Mouse (Mus musculus) MEL (cell line): ENCODE results near the gene Tbk1. TPM values are rescaled to one million over a fixed set of nuclear protein-coding genes. Genes with fewer than 3 reads are reported as not detected.
A peak's percentile ranks its signal among the peaks of the same experiment; 100 is the strongest.

Experiments
- DNase-seq: peaks from one replicate; pipeline ENCODE4 v3.0.0; 2011; ENCODE audit warnings: low read depth, low spot score
- H3K27ac ChIP-seq: 2 replicates; pipeline ENCODE4 v1.5.1; 2012; ENCODE audit warnings: low read depth, mild to moderate bottlenecking, control low read depth, low read length, moderate library complexity; ENCODE audit not compliant: control insufficient read depth
- H3K27me3 ChIP-seq, 2 experiments: fragments of 150-350 bp in 1 of 2; sonication (generic) in 1 of 2; 2 replicates each; pipeline ENCODE4 v1.6.1; 2012; ENCODE audit warnings: low read length in 2 of 2, mild to moderate bottlenecking in 2 of 2, improper control_type of control experiment in 1 of 2, moderate library complexity in 1 of 2; ENCODE audit not compliant: insufficient read depth in 2 of 2, control insufficient read depth in 1 of 2
- H3K36me3 ChIP-seq, 2 experiments: 2 replicates each; pipeline ENCODE4 v1.6.1; 2012 to 2014; ENCODE audit warnings: low read length in 2 of 2, improper control_type of control experiment in 1 of 2, inconsistent platforms in 1 of 2, mild to moderate bottlenecking in 1 of 2; ENCODE audit not compliant: insufficient read depth in 2 of 2, control insufficient read depth in 1 of 2
- H3K4me1 ChIP-seq, 2 experiments: fragments of 150-350 bp in 1 of 2; sonication (generic) in 1 of 2; 2 replicates each; pipeline ENCODE4 v1.6.1; 2012; ENCODE audit warnings: low read length in 2 of 2, improper control_type of control experiment in 1 of 2, mild to moderate bottlenecking in 1 of 2; ENCODE audit not compliant: insufficient read depth in 2 of 2, control insufficient read depth in 1 of 2
- H3K4me3 ChIP-seq, 2 experiments: fragments of 150-350 bp in 1 of 2; sonication (generic) in 1 of 2; 2 replicates each; pipeline ENCODE4 v1.5.1; 2012; ENCODE audit warnings: low read depth in 2 of 2, low read length in 2 of 2, mild to moderate bottlenecking in 2 of 2, moderate library complexity in 2 of 2, control low read depth in 1 of 2, improper control_type of control experiment in 1 of 2; ENCODE audit not compliant: control insufficient read depth in 1 of 2, insufficient read depth in 1 of 2
- H3K79me2 ChIP-seq: 2 replicates; pipeline ENCODE4 v1.6.1; 2012; ENCODE audit warnings: mild to moderate bottlenecking, low read length, moderate library complexity; ENCODE audit not compliant: control insufficient read depth, poor library complexity, insufficient read depth
- H3K9ac ChIP-seq: 2 replicates; pipeline ENCODE4 v1.6.1; 2012; ENCODE audit warnings: low read depth, mild to moderate bottlenecking, control low read depth, low read length, moderate library complexity; ENCODE audit not compliant: control insufficient read depth, poor library complexity, severe bottlenecking
- H3K9me3 ChIP-seq: fragments of 150-350 bp; sonication (generic); replicated peaks from 2 replicates; pipeline ENCODE4 v1.6.1; 2012; ENCODE audit warnings: mild to moderate bottlenecking, low read length, improper control_type of control experiment, moderate library complexity; ENCODE audit not compliant: insufficient read depth
- BHLHE40 ChIP-seq: IDR thresholded peaks from 2 replicates; pipeline ENCODE4 v1.6.1; 2012; ENCODE audit warnings: low read depth, mild to moderate bottlenecking, inconsistent platforms, low read length, improper control_type of control experiment, borderline replicate concordance
- CHD1 ChIP-seq: IDR thresholded peaks from 2 replicates; pipeline ENCODE4 v1.6.1; 2012; ENCODE audit warnings: low read depth, mild to moderate bottlenecking, inconsistent platforms, low read length, improper control_type of control experiment
- CTCF ChIP-seq, 3 experiments: IDR thresholded peaks in 2 of 3; conservative IDR thresholded peaks in 1 of 3; 2 replicates each; pipeline ENCODE4 v1.5.1; 2011 to 2012; ENCODE audit warnings: low read length in 3 of 3, low read depth in 2 of 3, mild to moderate bottlenecking in 2 of 3, improper control_type of control experiment in 1 of 3, inconsistent platforms in 1 of 3, mixed read lengths in 1 of 3, moderate library complexity in 1 of 3; ENCODE audit not compliant: control insufficient read depth in 1 of 3, insufficient read depth in 1 of 3, poor library complexity in 1 of 3, severe bottlenecking in 1 of 3
- E2F4 ChIP-seq: IDR thresholded peaks from 2 replicates; pipeline ENCODE4 v1.6.1; 2011; ENCODE audit warnings: low read depth, low read length, improper control_type of control experiment, borderline replicate concordance
- ELF1 ChIP-seq: IDR thresholded peaks from 2 replicates; pipeline ENCODE4 v1.6.1; 2014; ENCODE audit warnings: low read depth, mild to moderate bottlenecking, inconsistent platforms, low read length, improper control_type of control experiment, moderate library complexity
- GABPA ChIP-seq: IDR thresholded peaks from 2 replicates; pipeline ENCODE4 v1.6.1; 2012; ENCODE audit warnings: low read depth, mild to moderate bottlenecking, inconsistent platforms, low read length, improper control_type of control experiment, moderate library complexity
- HCFC1 ChIP-seq: IDR thresholded peaks from 2 replicates; pipeline ENCODE4 v1.6.1; 2012; ENCODE audit warnings: low read depth, mild to moderate bottlenecking, inconsistent platforms, low read length, improper control_type of control experiment, moderate library complexity
- JUND ChIP-seq: IDR thresholded peaks from 2 replicates; pipeline ENCODE4 v1.6.1; 2011; ENCODE audit warnings: low read depth, mild to moderate bottlenecking, improper control_type of control experiment, low read length
- KAT2A ChIP-seq: conservative IDR thresholded peaks from 2 replicates; pipeline ENCODE4 v1.6.1; 2012; ENCODE audit warnings: low read depth, low read length, improper control_type of control experiment, inconsistent platforms
- MAFK ChIP-seq: IDR thresholded peaks from 2 replicates; pipeline ENCODE4 v1.6.1; 2011; ENCODE audit warnings: low read depth, mild to moderate bottlenecking, low read length, improper control_type of control experiment, borderline replicate concordance
- MAX ChIP-seq: IDR thresholded peaks from 2 replicates; pipeline ENCODE4 v1.6.1; 2011; ENCODE audit warnings: low read length, improper control_type of control experiment
- MAZ ChIP-seq: IDR thresholded peaks from 2 replicates; pipeline ENCODE4 v1.6.1; 2012; ENCODE audit warnings: low read depth, mild to moderate bottlenecking, inconsistent platforms, low read length, improper control_type of control experiment
- MEF2A ChIP-seq: IDR thresholded peaks from 2 replicates; pipeline ENCODE4 v1.6.1; 2014; ENCODE audit warnings: low read depth, mild to moderate bottlenecking, inconsistent platforms, low read length, improper control_type of control experiment; ENCODE audit not compliant: poor library complexity, insufficient replicate concordance, severe bottlenecking; ENCODE audit errors: extremely low read depth
- MXI1 ChIP-seq: IDR thresholded peaks from 2 replicates; pipeline ENCODE4 v1.6.1; 2011; ENCODE audit warnings: mild to moderate bottlenecking, low read depth, low read length, improper control_type of control experiment
- MYB ChIP-seq: IDR thresholded peaks from 2 replicates; pipeline ENCODE4 v1.6.1; 2011; ENCODE audit warnings: mild to moderate bottlenecking, low read depth, low read length, improper control_type of control experiment
- MYC ChIP-seq: IDR thresholded peaks from 2 replicates; pipeline ENCODE4 v1.6.1; 2011; ENCODE audit warnings: low read depth, mild to moderate bottlenecking, low read length, improper control_type of control experiment, moderate library complexity
- NELFE ChIP-seq: IDR thresholded peaks from 2 replicates; pipeline ENCODE4 v1.6.1; 2011; ENCODE audit warnings: low read depth, low read length, improper control_type of control experiment
- NRF1 ChIP-seq: IDR thresholded peaks from 2 replicates; pipeline ENCODE4 v1.6.1; 2014; ENCODE audit warnings: low read depth, mild to moderate bottlenecking, inconsistent platforms, low read length, improper control_type of control experiment, moderate library complexity; ENCODE audit not compliant: poor library complexity, insufficient read depth, severe bottlenecking
- POLR2A ChIP-seq, 2 experiments: IDR thresholded peaks; 2 replicates each; pipeline ENCODE4 v1.6.1; 2011 to 2012; ENCODE audit warnings: low read length in 2 of 2, mild to moderate bottlenecking in 2 of 2, control low read depth in 1 of 2, improper control_type of control experiment in 1 of 2, low read depth in 1 of 2, moderate library complexity in 1 of 2; ENCODE audit not compliant: control insufficient read depth in 1 of 2, insufficient read depth in 1 of 2, poor library complexity in 1 of 2
- POLR2AphosphoS5 ChIP-seq: IDR thresholded peaks from 2 replicates; pipeline ENCODE4 v1.6.1; 2012; ENCODE audit warnings: low read depth, borderline replicate concordance, mild to moderate bottlenecking, inconsistent platforms, low read length, moderate library complexity, mixed read lengths
- RAD21 ChIP-seq: IDR thresholded peaks from 2 replicates; pipeline ENCODE4 v1.6.1; 2011; ENCODE audit warnings: mild to moderate bottlenecking, low read depth, low read length, improper control_type of control experiment
- SIN3A ChIP-seq: IDR thresholded peaks from 2 replicates; pipeline ENCODE4 v1.6.1; 2012; ENCODE audit warnings: low read length, improper control_type of control experiment, inconsistent platforms
- TBP ChIP-seq: IDR thresholded peaks from 2 replicates; pipeline ENCODE4 v1.8.0; 2011; ENCODE audit warnings: low read depth, low read length, improper control_type of control experiment
- TCF12 ChIP-seq: IDR thresholded peaks from 2 replicates; pipeline ENCODE4 v1.6.1; 2014; ENCODE audit warnings: low read depth, mild to moderate bottlenecking, inconsistent platforms, low read length, improper control_type of control experiment, moderate library complexity
- USF1 ChIP-seq: IDR thresholded peaks from 2 replicates; pipeline ENCODE4 v1.6.1; 2014; ENCODE audit warnings: low read depth, mild to moderate bottlenecking, inconsistent platforms, low read length, improper control_type of control experiment, moderate library complexity
- ZC3H11A ChIP-seq: IDR thresholded peaks from 2 replicates; pipeline ENCODE4 v1.6.1; 2012; ENCODE audit warnings: low read depth, mild to moderate bottlenecking, inconsistent platforms, low read length, improper control_type of control experiment
- ZKSCAN1 ChIP-seq: IDR thresholded peaks from 2 replicates; pipeline ENCODE4 v1.6.1; 2012; ENCODE audit warnings: low read depth, mild to moderate bottlenecking, inconsistent platforms, low read length, improper control_type of control experiment, moderate library complexity
- ZNF384 ChIP-seq: IDR thresholded peaks from 2 replicates; pipeline ENCODE4 v1.6.1; 2012; ENCODE audit warnings: low read depth, mild to moderate bottlenecking, inconsistent platforms, low read length, improper control_type of control experiment
- polyA plus RNA-seq, 2 experiments: library from polyadenylated mRNA; stranded (reverse) in 1 of 2; unstranded in 1 of 2; fragments of >175 nt in 1 of 2; fragments of >200 nt in 1 of 2; gene quantifications; 2 replicates each; pipeline versions ENCODE4 v1.2.1 to v1.2.4; 2012; ENCODE audit warnings: low replicate concordance in 2 of 2, low read depth in 1 of 2; ENCODE audit not compliant: insufficient read length in 2 of 2, insufficient read depth in 1 of 2, missing spikeins in 1 of 2
- total RNA-seq: library from RNA; depleted of rRNA; stranded (reverse); fragments of 300-350 nt; gene quantifications from 2 replicates; pipeline ENCODE4 v1.2.3, GENCODE M21; 2012

The Tbk1 gene
- total and polyA plus RNA-seq, 3 experiments: 18.0 to 31.1 TPM; not detected in 1

DNA sequence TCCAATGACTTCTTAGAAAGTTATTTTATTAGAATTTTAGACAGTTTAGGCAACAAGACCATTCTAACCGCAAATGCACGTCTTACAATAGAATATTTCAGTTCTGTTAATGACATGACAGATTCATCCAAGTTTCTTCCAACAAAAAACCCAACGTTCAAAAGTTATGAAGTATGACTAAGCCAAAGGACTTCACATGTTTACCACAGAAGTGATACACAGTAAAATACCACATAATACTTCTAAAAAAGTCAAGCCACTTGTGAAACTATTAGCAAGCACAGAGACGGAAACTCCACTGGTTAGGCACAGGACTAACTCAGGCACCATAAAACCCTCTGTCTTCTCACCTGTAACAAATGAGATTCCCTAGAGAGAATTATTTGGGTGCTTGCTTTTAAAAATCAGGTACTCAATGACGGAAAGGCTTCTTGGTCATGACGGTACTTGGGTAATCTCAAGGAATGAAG is 819 bp upstream of the Tbk1 start:
- peaks cover 8 to 9% of the 10 kb centered on the region in 2 experiments for H3K4me1 ChIP-seq
- H3K9ac ChIP-seq: peak overlapping the region; percentile 87
- H3K79me2 ChIP-seq: peaks cover 11% of the 10 kb centered on the region
- peaks cover 9 to 13% of the 10 kb centered on the region in 2 experiments for H3K36me3 ChIP-seq
- no peak for DNase-seq
- TF ChIP-seq ZC3H11A: no peak
- 0 out of 2 replicates have a peak, but pooled peaks have one; percentile 65 for TF ChIP-seq CHD1
- no peaks in the 10 kb centered on the region for H3K27me3 ChIP-seq
- peak overlapping the region; percentile 84; the same call in 1 of the 2 replicates for H3K27ac ChIP-seq
- H3K9me3 ChIP-seq: no peaks in the 10 kb centered on the region
- H3K4me3 ChIP-seq: peak overlapping the region; percentile 88 to 100

DNA sequence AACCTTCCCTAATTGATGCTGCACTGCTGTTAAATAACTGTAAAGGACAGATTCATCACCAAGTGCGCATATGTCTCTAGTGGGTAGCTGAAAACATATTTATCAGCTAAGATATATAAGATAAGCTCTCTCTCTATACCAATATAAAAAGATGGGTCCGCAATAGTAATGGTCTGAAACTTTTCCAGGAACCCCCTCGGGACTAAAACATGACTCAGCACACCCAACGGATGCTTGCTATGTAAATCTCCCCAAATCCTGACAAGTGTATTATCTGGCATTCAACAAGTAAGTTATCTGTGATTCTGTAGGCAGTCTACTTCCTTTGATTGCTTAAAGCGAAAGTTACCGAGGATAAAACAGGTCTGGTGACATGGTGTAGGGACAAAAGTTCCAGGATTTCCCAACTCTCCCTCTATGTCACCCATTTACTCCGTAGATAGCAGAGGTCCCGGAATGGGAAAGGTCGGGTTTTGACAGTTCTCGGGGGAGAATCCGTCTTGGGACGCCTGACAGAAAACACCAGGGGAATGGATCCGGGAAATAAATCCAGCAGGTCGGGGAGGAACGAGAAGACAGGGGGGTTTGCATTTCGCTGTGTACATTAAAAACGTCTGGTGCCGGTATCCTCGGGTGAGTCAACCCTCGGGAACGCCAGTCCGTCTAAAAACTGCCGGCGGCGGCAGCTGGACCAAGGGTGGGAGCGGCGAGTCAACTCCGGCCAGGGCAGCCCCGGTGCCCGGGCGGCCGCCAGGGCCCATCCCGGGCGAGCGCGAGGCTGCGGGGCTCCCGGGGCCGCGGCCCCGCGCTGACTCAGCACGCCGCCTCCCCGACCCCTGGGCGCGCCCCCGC is 570 bp downstream of the Tbk1 start:
- Histone ChIP-seq H3K9ac (peak overlapping the region; percentile 90), H3K4me3 (peak overlapping the region; percentile 70 to 93), H3K27ac (peak overlapping the region; percentile 46), H3K4me1 (peaks cover 8 to 9% of the 10 kb centered on the region in 2 experiments), H3K9me3 (no peaks in the 10 kb centered on the region), H3K27me3 (no peaks in the 10 kb centered on the region), H3K36me3 (peaks cover 3 to 13% of the 10 kb centered on the region in 2 experiments), H3K79me2 (peaks cover 12% of the 10 kb centered on the region)
- DNase-seq: peak; percentile 68
- peak; percentile 67 for TF ChIP-seq SIN3A
- no peak for TF ChIP-seq POLR2A (IDR thresholded peaks at IDR 0.05; ENCODE audit: control insufficient read depth in 1 of 2, insufficient read depth in 1 of 2, low read depth in 1 of 2, low read length in 2 of 2, poor library complexity in 1 of 2)
- TF ChIP-seq TBP: no peak
- TF ChIP-seq POLR2AphosphoS5: no peak
- no peak for TF ChIP-seq MYC
- 0 out of 2 replicates have a peak, but pooled peaks have one; percentile 19 for TF ChIP-seq HCFC1
- TF ChIP-seq ELF1: no peak
- TF ChIP-seq ZNF384: no peak
- TF ChIP-seq ZC3H11A: no peak
- TF ChIP-seq MAFK: peak; percentile 42; the same call in 1 of the 2 replicates
- peak; percentile 41; the same call in 1 of the 2 replicates for TF ChIP-seq BHLHE40
- TF ChIP-seq E2F4: no peak
- TF ChIP-seq NELFE: no peak
- no peak for TF ChIP-seq NRF1
- TF ChIP-seq MXI1: peak; percentile 33; the same call in 1 of the 2 replicates
- TF ChIP-seq CTCF (IDR thresholded peaks at IDR 0.05 in 2 of 3, conservative IDR thresholded peaks at IDR 0.05 in 1 of 3; ENCODE audit: control insufficient read depth in 1 of 3, insufficient read depth in 1 of 3, low read depth in 2 of 3, low read length in 3 of 3, poor library complexity in 1 of 3, severe bottlenecking in 1 of 3): no peak
- peak; percentile 43; the same call in 1 of the 2 replicates for TF ChIP-seq TCF12
- no peak for TF ChIP-seq MYB
- TF ChIP-seq MEF2A: no peak
- TF ChIP-seq MAZ: no peak
- TF ChIP-seq JUND: no peak
- no peak for TF ChIP-seq KAT2A
- no peak for TF ChIP-seq GABPA
- no peak for TF ChIP-seq MAX
- TF ChIP-seq RAD21: no peak
- peak; percentile 16; the same call in 1 of the 2 replicates for TF ChIP-seq USF1
- 0 out of 2 replicates have a peak, but pooled peaks have one; percentile 57 for TF ChIP-seq CHD1
- TF ChIP-seq ZKSCAN1: no peak
